Mouse (Mus musculus) embryonic facial prominence, embryonic 15.5 days (tissue): ENCODE data around the gene Sgms1. TPM values are rescaled to one million over a fixed set of nuclear protein-coding genes. Genes with fewer than 3 reads are reported as not detected.
"Not testable (repeated sequence)": the region's sequence is repeated elsewhere in the genome, so short reads cannot be mapped to it uniquely, and the experiment has no call there.

Source experiments
- ATAC-seq: fragments of 200-750 bp; cut with Nextera tagmentation; 2 replicates; pipeline ENCODE4 v1.8.0; 2017; ENCODE audit warnings: low read depth, moderate TSS enrichment; ENCODE audit not compliant: insufficient number of reproducible peaks, low FRiP score, low TSS enrichment
- H3K27ac ChIP-seq: fragments of 300-500 bp; sonication (generic); replicated peaks from 2 replicates; pipeline ENCODE4 v1.5.1; 2015; ENCODE audit warnings: mild to moderate bottlenecking, inconsistent platforms
- H3K27me3 ChIP-seq: fragments of 300-500 bp; sonication (generic); 2 replicates; pipeline ENCODE4 v1.6.1; 2015; ENCODE audit warnings: inconsistent platforms
- H3K36me3 ChIP-seq: fragments of 300-500 bp; sonication (generic); 2 replicates; pipeline ENCODE4 v1.6.1; 2015; ENCODE audit warnings: mild to moderate bottlenecking, inconsistent platforms
- H3K4me1 ChIP-seq: fragments of 300-500 bp; sonication (generic); 2 replicates; pipeline ENCODE4 v1.6.1; 2015; ENCODE audit warnings: inconsistent platforms
- H3K4me2 ChIP-seq: fragments of 300-500 bp; sonication (generic); replicated peaks from 2 replicates; pipeline ENCODE4 v1.6.1; 2015; ENCODE audit warnings: mild to moderate bottlenecking, inconsistent platforms
- H3K4me3 ChIP-seq: fragments of 300-500 bp; sonication (generic); replicated peaks from 2 replicates; pipeline ENCODE4 v1.5.1; 2015; ENCODE audit warnings: mild to moderate bottlenecking, inconsistent platforms
- H3K9ac ChIP-seq: fragments of 300-500 bp; sonication (generic); 2 replicates; pipeline ENCODE4 v1.6.1; 2015; ENCODE audit warnings: inconsistent platforms
- H3K9me3 ChIP-seq: fragments of 300-500 bp; sonication (generic); replicated peaks from 2 replicates; pipeline ENCODE4 v1.6.1; 2016; ENCODE audit warnings: inconsistent platforms
- WGBS: fragments of 180-500 bp; shearing (Covaris S2); methylation state at CpG from one replicate; pipeline ENCODE4 v1.1.7; 2015; 5-methylcytosine and 5-hydroxymethylcytosine counted together
- polyA plus RNA-seq: library from polyadenylated mRNA; unstranded; fragments of >200 nt; fragmentation: Nextera tagmentation; extraction: Ambion mirVana; gene quantifications from 2 replicates; pipeline ENCODE4 v1.2.1, GENCODE M21; 2015

Gene Sgms1
- polyA plus RNA-seq, 1 experiment from 2014 or later = 38.8 TPM

DNA sequence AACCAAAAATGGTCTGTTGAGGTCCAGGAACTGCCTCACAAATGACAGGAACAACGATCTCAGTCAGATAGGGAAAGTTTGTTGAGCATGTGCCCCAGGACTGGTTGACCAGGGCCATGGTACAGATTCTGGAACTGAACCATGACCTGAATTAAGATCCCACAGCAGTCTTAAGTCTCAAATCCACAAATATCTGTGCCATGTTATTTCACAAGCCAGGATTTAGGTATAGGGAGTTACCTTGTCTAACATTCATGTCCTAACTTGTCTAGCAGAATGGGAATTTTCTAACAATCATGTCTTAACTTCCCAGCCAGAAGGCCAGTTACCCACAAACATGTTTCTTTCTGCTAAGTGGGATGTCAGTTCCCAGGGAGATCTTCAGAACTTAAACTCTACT, 300.9 kb downstream of the Sgms1 start:
- no peak for ATAC-seq
- Histone ChIP-seq H3K4me2 (no peak overlapping the region), H3K9ac (no peak overlapping the region), H3K4me1 (no peaks in the 10 kb centered on the region), H3K4me3 (no peak overlapping the region), H3K36me3 (no peaks in the 10 kb centered on the region), H3K9me3 (no peaks in the 10 kb centered on the region), H3K27ac (no peak overlapping the region), H3K27me3 (no peaks in the 10 kb centered on the region)
- WGBS = 83% methylated on average over 1 of the region's 1 CpGs

DNA sequence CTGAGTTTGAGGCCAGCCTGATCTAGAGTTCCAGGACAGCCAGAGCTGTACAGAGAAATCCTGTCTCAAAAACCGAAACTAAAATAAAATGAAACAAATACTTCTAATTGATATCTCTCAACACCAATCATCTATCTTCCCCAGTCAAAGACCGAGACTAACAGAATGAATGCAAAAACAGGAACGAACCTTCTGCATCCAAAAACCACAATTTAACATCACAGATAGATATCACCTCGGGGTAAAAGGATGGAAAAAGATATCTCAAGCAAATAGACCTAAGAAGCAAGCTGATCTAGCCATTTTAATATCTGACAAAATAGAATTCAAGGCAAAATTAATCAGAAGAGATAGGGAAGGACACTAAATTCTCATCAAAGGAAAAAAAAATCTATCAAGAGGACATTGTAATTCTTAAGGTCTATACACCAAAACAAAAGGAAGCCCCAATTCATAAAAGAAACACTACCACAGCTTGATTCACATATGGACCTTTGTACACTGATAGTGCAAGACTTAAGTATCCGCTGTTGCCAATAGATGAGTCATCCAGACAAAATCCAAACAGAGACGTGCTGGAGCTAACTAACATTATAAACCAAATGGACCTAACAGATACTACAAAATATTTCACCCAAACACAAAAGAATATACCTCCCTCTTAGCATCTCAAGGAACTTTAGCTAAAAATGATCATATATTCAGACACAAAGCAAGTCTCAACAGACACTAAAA, 301.6 kb downstream of the Sgms1 start:
- Histone ChIP-seq H3K4me1 (no peaks in the 10 kb centered on the region), H3K4me3 (no peak overlapping the region), H3K4me2 (no peak overlapping the region), H3K27ac (no peak overlapping the region), H3K9me3 (no peaks in the 10 kb centered on the region), H3K36me3 (no peaks in the 10 kb centered on the region), H3K9ac (no peak overlapping the region), H3K27me3 (no peaks in the 10 kb centered on the region)
- ATAC-seq = no peak
- 83% methylated on average over 6 of the region's 6 CpGs for WGBS

GRCm38 (mm10) chr19:32084813-32085212, 304.7 kb downstream of the Sgms1 start:
- not testable (repeated sequence) for ATAC-seq, H3K27me3 ChIP-seq, H3K4me3 ChIP-seq, H3K9ac ChIP-seq, H3K9me3 ChIP-seq, H3K27ac ChIP-seq, H3K4me1 ChIP-seq, H3K4me2 ChIP-seq, H3K36me3 ChIP-seq
- WGBS = 86% methylated on average over 1 of the region's 1 CpGs

Other genes starting within 250 kb of the Sgms1 start
- gene Rpl9-ps6, start 76.9 kb upstream of the Sgms1 start, polyA plus RNA-seq = 110 and 179 TPM in 2 replicates
- 62.4 and 62.5 TPM in 2 replicates for gene Minpp1, start 96.1 kb upstream of the Sgms1 start, polyA plus RNA-seq
- gene Papss2, start 206.1 kb upstream of the Sgms1 start, polyA plus RNA-seq = 21.5 and 29.3 TPM in 2 replicates